Mouse (Mus musculus): ENCODE data around the gene Supt5. TPM values are rescaled to one million over a fixed set of nuclear protein-coding genes. Genes with fewer than 3 reads are reported as not detected.
"Not testable (repeated sequence)": the region's sequence is repeated elsewhere in the genome, so short reads cannot be mapped to it uniquely, and the experiment has no call there.

The Supt5 gene
- polyA plus RNA-seq (2015; fragmentation: Nextera tagmentation; extraction: Ambion mirVana): 77.1 and 79.2 TPM in 2 replicates

DNA sequence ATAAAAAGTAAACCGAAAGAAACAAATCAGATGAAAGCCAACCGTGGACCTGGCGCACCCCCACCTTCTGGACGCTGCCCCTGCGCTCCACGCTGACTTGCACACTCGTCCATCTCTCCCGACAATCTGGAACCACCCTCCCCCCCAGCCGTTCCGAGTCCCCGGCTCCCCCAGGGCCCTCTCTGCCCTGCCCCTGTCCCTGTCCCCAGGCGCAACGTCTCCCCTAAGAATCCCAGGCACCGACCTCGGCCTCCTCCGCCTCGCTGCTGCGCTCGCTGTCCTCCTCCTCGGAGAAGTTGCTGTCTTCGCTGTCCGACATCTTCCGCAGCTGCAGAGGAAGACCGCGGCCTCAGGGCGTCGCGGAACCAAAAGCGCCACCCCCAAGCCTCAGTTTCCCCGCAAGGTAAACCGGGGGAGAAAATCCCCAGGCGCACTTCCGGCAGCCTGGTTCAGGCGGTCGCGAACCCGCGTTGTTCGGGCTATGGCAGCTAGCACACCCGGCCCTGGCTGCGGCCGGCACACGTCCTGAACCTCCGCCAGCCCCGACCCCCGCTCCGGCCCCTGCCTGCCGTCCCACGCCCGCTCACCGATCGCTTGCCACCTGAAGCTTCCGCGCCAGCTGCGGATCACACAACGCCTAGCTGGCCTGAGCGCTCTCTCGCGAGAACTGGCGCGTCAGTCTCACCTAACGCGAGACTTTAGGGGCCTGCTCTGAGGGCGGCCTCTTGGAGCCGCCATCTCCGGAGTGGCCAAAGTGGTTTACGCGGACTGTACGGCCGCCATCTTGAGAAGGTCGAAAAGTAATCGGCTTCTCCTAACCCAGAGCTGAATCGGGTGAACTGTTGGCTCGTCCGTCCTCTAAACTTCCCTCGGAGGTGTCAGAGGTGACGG lies at the start of gene Supt5:
Supt5 (minus strand) TSS at position 639 of the 891 bp plus-strand sequence.
- H3K27me3 ChIP-seq (replicated peaks; ENCODE audit: control insufficient read depth, insufficient read depth, low read length): no peaks in the 10 kb centered on the region
- ATAC-seq: peak; percentile 98
- H3K9ac ChIP-seq (ENCODE audit: low read depth, low read length): peak within 1 kb of the TSS; percentile 97
- peak within 1 kb of the TSS; percentile 83 for H3K27ac ChIP-seq (ENCODE audit: low read length)
- H3K9me3 ChIP-seq (ENCODE audit: control insufficient read depth, low read length): no peaks in the 10 kb centered on the region
- peak within 1 kb of the TSS; percentile 95 for H3K4me3 ChIP-seq (ENCODE audit: low read length)
- peak within 1 kb of the TSS; percentile 64 for H3K4me2 ChIP-seq (ENCODE audit: low read depth, low read length)
- H3K4me1 ChIP-seq (ENCODE audit: control insufficient read depth, insufficient read depth, low read length): peaks cover 17% of the 10 kb centered on the region
- H3K36me3 ChIP-seq (ENCODE audit: control insufficient read depth, insufficient read depth, low read length): no peaks in the 10 kb centered on the region
- WGBS: under 1% methylated on average over 76 of the region's 77 CpGs

DNA sequence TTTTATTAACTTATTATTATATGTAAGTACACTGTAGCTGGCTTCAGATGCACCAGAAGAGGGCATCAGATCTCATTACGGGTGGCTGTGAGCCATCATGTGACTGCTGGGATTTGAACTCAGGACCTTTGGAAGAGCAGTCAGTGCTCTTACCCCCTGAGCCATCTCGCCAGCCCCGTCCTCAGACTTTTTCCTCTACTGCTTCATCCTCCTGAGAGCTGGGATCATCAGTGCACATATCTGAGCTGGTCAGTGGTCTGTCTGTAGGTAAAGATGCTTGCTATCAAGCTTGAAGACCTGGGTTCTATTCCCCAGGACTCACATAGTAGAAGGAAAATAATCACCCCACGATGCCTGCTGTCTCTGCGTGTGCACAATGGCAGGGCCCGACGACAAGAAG lies 48.8 kb upstream of the Supt5 start:
- H3K4me3 ChIP-seq (ENCODE audit: low read length); H3K27ac ChIP-seq (ENCODE audit: low read length); H3K4me2 ChIP-seq (ENCODE audit: low read depth, low read length); H3K9me3 ChIP-seq (ENCODE audit: control insufficient read depth, low read length); H3K27me3 ChIP-seq (replicated peaks; ENCODE audit: control insufficient read depth, insufficient read depth, low read length); H3K9ac ChIP-seq (ENCODE audit: low read depth, low read length); ATAC-seq: not testable (repeated sequence)
- Histone ChIP-seq H3K4me1 (ENCODE audit: control insufficient read depth, insufficient read depth, low read length) (peaks cover 29% of the 10 kb centered on the region), H3K36me3 (ENCODE audit: control insufficient read depth, insufficient read depth, low read length) (peaks cover 15% of the 10 kb centered on the region)
- 80% methylated on average over 7 of the region's 7 CpGs for WGBS

DNA sequence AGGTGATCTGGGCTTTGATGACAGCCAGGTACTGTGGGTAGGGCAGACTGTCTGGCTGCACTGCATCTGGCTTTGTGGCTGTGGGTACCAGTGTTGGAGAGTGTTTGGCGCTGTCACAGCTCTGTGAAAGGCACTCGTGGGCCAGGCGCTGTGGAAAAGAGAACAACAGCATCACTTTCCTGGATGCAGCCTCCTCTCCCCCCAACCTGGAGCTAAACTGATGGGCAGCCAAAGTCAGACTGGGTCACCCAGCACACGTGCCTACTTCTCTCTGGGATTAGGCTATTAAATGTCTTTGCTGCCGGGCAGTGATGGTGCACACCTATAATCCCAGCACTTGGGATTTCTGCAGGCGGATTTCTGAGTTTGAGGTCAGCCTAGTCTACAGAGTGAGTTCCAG lies 48.3 kb upstream of the Supt5 start:
- H3K27ac ChIP-seq (ENCODE audit: low read length); ATAC-seq; H3K27me3 ChIP-seq (replicated peaks; ENCODE audit: control insufficient read depth, insufficient read depth, low read length); H3K9me3 ChIP-seq (ENCODE audit: control insufficient read depth, low read length); H3K4me3 ChIP-seq (ENCODE audit: low read length); H3K9ac ChIP-seq (ENCODE audit: low read depth, low read length); H3K4me2 ChIP-seq (ENCODE audit: low read depth, low read length): not testable (repeated sequence)
- peaks cover 15% of the 10 kb centered on the region for H3K36me3 ChIP-seq (ENCODE audit: control insufficient read depth, insufficient read depth, low read length)
- 78% methylated on average over 6 of the region's 6 CpGs for WGBS
- H3K4me1 ChIP-seq (ENCODE audit: control insufficient read depth, insufficient read depth, low read length): peaks cover 30% of the 10 kb centered on the region

DNA sequence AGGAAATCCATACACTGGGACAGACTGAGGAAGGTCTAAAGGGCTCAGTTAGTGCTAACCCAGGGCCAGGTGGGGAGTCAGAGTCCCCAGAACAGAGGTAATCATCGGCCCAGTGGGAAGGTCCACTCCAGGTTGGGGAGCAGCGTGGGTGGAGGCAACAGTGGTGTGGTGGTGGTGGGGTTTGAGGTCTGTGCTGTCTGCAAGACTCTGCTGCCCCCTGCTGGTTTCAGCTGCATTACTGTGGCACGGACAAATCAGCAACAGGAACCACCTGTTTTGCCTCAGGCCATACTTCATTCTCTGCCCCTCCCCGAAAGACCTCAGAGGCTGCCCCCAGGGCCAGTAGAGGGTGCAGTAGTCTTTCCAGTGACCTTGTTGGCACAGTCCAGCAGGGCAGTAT lies 47.9 kb upstream of the Supt5 start:
- Histone ChIP-seq H3K9me3 (ENCODE audit: control insufficient read depth, low read length) (no peaks in the 10 kb centered on the region), H3K4me1 (ENCODE audit: control insufficient read depth, insufficient read depth, low read length) (peaks cover 30% of the 10 kb centered on the region), H3K36me3 (ENCODE audit: control insufficient read depth, insufficient read depth, low read length) (peaks cover 15% of the 10 kb centered on the region), H3K27ac (ENCODE audit: low read length) (peak overlapping the region; percentile 77), H3K4me2 (ENCODE audit: low read depth, low read length) (no peak overlapping the region), H3K27me3 (replicated peaks; ENCODE audit: control insufficient read depth, insufficient read depth, low read length) (no peaks in the 10 kb centered on the region), H3K4me3 (ENCODE audit: low read length) (no peak overlapping the region), H3K9ac (ENCODE audit: low read depth, low read length) (peak overlapping the region; percentile 43)
- ATAC-seq: peak; percentile 16
- 2% methylated on average over 4 of the region's 4 CpGs for WGBS

DNA sequence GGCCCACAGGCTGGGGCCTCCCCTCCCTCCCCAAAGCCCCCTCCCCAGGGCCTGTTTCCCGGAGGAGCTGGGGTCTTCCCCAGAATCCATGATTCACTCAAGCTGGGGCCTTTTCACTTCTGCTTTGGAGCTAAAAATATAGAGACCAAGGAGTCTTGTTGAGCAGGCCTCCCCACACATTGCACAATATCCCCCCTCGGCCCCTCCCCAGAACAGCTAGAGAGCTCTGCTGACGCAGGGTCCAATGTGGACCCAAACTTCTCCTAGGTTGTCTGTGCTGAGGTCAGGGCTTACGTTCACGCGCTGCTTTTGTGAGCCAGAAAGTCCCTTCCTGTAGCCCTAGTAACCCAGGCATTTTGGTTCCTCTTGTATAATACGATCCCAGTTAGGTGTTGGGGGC lies 47.5 kb upstream of the Supt5 start:
- Histone ChIP-seq H3K9ac (ENCODE audit: low read depth, low read length) (peak overlapping the region; percentile 43), H3K4me3 (ENCODE audit: low read length) (no peak overlapping the region), H3K4me2 (ENCODE audit: low read depth, low read length) (no peak overlapping the region), H3K27ac (ENCODE audit: low read length) (peak overlapping the region; percentile 77), H3K4me1 (ENCODE audit: control insufficient read depth, insufficient read depth, low read length) (peaks cover 32% of the 10 kb centered on the region), H3K9me3 (ENCODE audit: control insufficient read depth, low read length) (no peaks in the 10 kb centered on the region), H3K36me3 (ENCODE audit: control insufficient read depth, insufficient read depth, low read length) (peaks cover 15% of the 10 kb centered on the region), H3K27me3 (replicated peaks; ENCODE audit: control insufficient read depth, insufficient read depth, low read length) (no peaks in the 10 kb centered on the region)
- 81% methylated on average over 7 of the region's 7 CpGs for WGBS
- no peak for ATAC-seq

DNA sequence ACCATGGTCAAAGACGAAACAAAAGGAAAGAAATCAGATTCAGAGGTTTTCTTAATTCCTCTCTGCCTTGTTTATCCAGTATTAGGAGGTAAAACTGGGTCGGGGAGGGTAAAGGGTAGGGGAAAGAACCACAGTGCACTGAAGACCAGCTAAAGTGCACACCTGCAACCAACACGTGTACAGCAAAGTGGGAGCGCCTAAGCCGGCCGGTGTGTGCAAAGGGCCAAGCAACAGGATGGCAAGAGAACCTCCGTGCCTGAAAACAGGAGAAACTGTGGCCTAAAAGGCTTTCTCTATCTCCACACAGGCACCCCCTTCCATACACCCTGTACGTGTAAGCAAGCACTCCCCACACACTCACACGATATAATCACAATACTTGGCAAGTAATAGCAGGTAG lies 46.6 kb upstream of the Supt5 start:
- 88% methylated on average over 9 of the region's 9 CpGs for WGBS
- Histone ChIP-seq H3K36me3 (ENCODE audit: control insufficient read depth, insufficient read depth, low read length) (peaks cover 12% of the 10 kb centered on the region), H3K4me2 (ENCODE audit: low read depth, low read length) (no peak overlapping the region), H3K9me3 (ENCODE audit: control insufficient read depth, low read length) (no peaks in the 10 kb centered on the region), H3K4me1 (ENCODE audit: control insufficient read depth, insufficient read depth, low read length) (peaks cover 38% of the 10 kb centered on the region), H3K4me3 (ENCODE audit: low read length) (no peak overlapping the region), H3K9ac (ENCODE audit: low read depth, low read length) (no peak overlapping the region), H3K27me3 (replicated peaks; ENCODE audit: control insufficient read depth, insufficient read depth, low read length) (no peaks in the 10 kb centered on the region), H3K27ac (ENCODE audit: low read length) (no peak overlapping the region)
- ATAC-seq: no peak

DNA sequence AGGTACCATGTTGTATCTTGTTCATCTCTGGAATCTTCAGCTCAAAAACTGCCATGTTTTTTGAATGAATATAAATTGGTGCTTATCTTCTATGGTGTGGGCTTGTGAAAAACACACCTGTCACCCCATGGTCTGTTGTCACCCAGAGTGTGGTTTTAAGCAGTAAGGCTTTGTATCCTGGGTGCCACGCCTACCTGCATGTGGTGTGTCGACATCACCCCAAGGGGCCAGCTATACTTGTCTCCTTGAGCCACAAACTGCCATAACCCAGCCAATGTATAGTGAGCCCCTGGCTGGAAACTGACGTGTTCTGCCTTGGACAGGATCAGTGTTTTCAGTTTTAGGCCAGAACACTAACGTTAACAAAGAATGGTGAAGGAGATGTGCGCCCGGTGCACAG lies 45.6 kb upstream of the Supt5 start:
- Histone ChIP-seq H3K4me3 (ENCODE audit: low read length) (no peak overlapping the region), H3K27ac (ENCODE audit: low read length) (peak overlapping the region; percentile 100), H3K4me2 (ENCODE audit: low read depth, low read length) (no peak overlapping the region), H3K36me3 (ENCODE audit: control insufficient read depth, insufficient read depth, low read length) (peaks cover 8% of the 10 kb centered on the region; the same call in 1 of the 2 replicates), H3K4me1 (ENCODE audit: control insufficient read depth, insufficient read depth, low read length) (peaks cover 45% of the 10 kb centered on the region), H3K27me3 (replicated peaks; ENCODE audit: control insufficient read depth, insufficient read depth, low read length) (no peaks in the 10 kb centered on the region), H3K9ac (ENCODE audit: low read depth, low read length) (no peak overlapping the region), H3K9me3 (ENCODE audit: control insufficient read depth, low read length) (no peaks in the 10 kb centered on the region)
- WGBS: 78% methylated on average over 6 of the region's 6 CpGs
- no peak for ATAC-seq

DNA sequence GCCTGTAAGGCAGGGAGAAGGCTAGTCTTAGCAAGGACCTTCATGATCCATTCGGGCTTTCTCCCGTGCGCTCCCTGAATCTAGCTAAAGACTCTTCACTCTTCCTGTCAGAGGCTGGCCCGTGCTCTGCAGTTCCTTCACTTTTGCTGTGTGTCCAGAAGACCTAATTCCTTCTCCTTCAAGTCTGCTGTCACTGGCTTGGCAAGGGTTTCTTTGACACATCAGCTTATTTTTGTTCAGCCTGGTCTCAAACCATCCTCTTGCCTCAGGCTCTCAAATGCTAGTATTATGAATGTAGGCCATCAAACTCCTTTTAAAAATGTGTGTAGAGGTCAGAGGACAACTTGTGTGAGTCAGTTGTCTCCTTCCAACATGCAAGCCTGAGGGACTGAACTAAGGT lies 45.1 kb upstream of the Supt5 start:
- ATAC-seq: no peak
- H3K36me3 ChIP-seq (ENCODE audit: control insufficient read depth, insufficient read depth, low read length): peaks cover 5% of the 10 kb centered on the region; the same call in 1 of the 2 replicates
- WGBS: 72% methylated on average over 4 of the region's 4 CpGs
- peaks cover 45% of the 10 kb centered on the region for H3K4me1 ChIP-seq (ENCODE audit: control insufficient read depth, insufficient read depth, low read length)
- H3K4me3 ChIP-seq (ENCODE audit: low read length): no peak overlapping the region
- peak overlapping the region; percentile 100 for H3K27ac ChIP-seq (ENCODE audit: low read length)
- H3K27me3 ChIP-seq (replicated peaks; ENCODE audit: control insufficient read depth, insufficient read depth, low read length): no peaks in the 10 kb centered on the region
- no peak overlapping the region for H3K4me2 ChIP-seq (ENCODE audit: low read depth, low read length)
- no peaks in the 10 kb centered on the region for H3K9me3 ChIP-seq (ENCODE audit: control insufficient read depth, low read length)
- H3K9ac ChIP-seq (ENCODE audit: low read depth, low read length): 0 out of 2 replicates have a peak overlapping the region, but pooled peaks have one; percentile 35

DNA sequence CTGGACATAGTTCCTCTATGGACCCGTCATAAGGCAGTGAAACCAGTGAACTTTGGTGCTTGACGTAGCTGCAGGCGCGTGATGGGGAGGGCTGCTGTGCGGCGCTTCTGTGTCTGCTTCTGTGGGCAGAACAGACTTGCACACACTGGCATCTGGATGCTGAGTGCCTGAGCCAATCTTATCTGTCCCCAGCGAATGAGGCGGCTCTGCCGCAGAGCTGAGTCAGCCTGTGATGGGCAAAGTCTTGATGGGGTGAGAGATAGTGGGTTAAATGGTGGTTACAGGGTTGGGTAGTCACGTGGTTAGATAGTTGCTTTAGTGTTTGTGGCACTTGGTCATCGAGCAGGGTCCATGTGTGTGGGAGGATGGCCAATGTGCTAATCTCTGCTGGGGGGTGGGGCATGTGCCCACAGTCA lies 44.4 kb upstream of the Supt5 start:
- H3K4me3 ChIP-seq (ENCODE audit: low read length): no peak overlapping the region
- H3K36me3 ChIP-seq (ENCODE audit: control insufficient read depth, insufficient read depth, low read length): peaks cover under 1% of the 10 kb centered on the region; the same call in 1 of the 2 replicates
- H3K27ac ChIP-seq (ENCODE audit: low read length): peak overlapping the region; percentile 100
- WGBS: 37% methylated on average over 11 of the region's 11 CpGs
- H3K9me3 ChIP-seq (ENCODE audit: control insufficient read depth, low read length): no peaks in the 10 kb centered on the region
- H3K4me2 ChIP-seq (ENCODE audit: low read depth, low read length): peak overlapping the region; percentile 62
- no peaks in the 10 kb centered on the region for H3K27me3 ChIP-seq (replicated peaks; ENCODE audit: control insufficient read depth, insufficient read depth, low read length)
- H3K4me1 ChIP-seq (ENCODE audit: control insufficient read depth, insufficient read depth, low read length): peaks cover 47% of the 10 kb centered on the region
- peak overlapping the region; percentile 79 for H3K9ac ChIP-seq (ENCODE audit: low read depth, low read length)
- ATAC-seq: peak; percentile 70
